Mouse (Mus musculus): ENCODE measurements around the gene Cox10. TPM values are rescaled to one million over a fixed set of nuclear protein-coding genes. Genes with fewer than 3 reads are reported as not detected.

Gene Cox10
- polyA plus RNA-seq, 1 experiment: 10.9 TPM

DNA sequence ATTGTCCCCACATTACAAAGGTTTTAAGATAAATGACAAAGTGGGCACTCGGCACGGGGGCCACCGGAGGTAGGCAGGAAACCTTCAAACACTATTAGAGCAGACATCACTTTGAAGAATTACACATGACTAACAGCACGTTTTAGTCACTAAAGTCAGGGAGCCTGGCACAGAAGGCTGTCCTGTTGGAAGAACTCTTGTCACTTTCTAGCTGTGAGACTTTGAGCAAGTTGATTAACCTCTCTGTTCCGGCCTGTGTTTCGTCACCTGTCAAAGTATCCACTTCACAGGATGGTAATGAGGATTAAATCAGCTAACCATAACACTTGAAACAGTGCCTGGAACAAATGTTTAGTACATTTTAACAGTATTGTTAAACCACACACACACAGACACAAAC lies 161.7 kb downstream of the Cox10 start:
- DNase-seq (ENCODE audit: low read depth): no peak

DNA sequence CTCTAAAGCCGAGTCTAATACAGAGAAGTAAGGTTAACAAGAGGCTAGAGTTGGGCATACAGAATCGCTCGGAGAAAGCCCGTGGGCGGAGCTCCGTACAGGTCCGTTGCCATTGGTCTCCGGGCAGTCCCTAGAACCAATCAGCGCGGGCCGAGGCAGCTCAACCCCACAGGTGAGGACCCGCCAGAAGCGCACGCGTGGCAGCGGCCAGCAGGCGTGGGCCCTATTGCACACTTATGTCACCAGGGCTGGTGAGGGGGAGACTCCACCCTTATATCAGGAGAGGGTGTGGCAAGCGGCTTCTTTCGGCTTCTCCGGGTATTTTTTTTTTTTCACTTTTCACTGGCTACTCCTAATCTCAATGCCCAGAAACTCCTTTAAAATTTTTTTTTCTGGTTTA lies 164.9 kb downstream of the Cox10 start:
- DNase-seq (ENCODE audit: low read depth): no peak

DNA sequence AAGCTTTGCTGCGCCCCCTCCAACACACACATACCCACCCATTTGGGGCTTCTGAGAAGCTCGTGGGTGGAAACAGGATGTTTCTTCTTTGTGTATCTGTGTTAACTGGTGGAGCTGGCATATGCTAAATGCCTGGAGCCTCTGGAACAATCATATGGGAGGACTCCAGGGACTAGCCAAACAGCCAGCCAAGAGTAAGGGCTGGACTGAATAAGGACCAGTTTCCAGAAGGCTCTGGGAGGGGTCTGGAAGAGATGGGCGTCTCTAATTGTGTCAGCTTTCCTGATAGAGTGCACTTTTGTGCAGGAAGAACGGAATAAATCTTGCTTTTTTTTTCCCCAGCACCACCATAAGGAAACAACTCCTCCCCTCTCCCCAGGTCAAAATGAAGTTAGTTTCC lies 165.3 kb downstream of the Cox10 start:
- no peak for DNase-seq (ENCODE audit: low read depth)

Other genes starting within 250 kb of the Cox10 start
- gene Hs3st3b1, start 157.2 kb downstream of the Cox10 start, polyA plus RNA-seq (2012; rRNA removed): 39.4 and 72.5 TPM in 2 replicates

Data from gonadal fat pad, adult 2 months (tissue).